Mouse (Mus musculus): ENCODE data around the gene Npas2. TPM values are rescaled to one million over a fixed set of nuclear protein-coding genes. Genes with fewer than 3 reads are reported as not detected.

Npas2 gene
- total and polyA plus RNA-seq, 3 experiments: not detected

- Histone ChIP-seq H3K27me3 (ENCODE audit: control insufficient read depth in 1 of 2, insufficient read depth in 2 of 2, low read length in 2 of 2) (no peaks in the 10 kb centered on the region), H3K9me3 (replicated peaks; ENCODE audit: insufficient read depth, low read length) (no peaks in the 10 kb centered on the region), H3K4me1 (ENCODE audit: control insufficient read depth in 1 of 2, insufficient read depth in 2 of 2, low read length in 2 of 2) (peaks cover 3 to 16% of the 10 kb centered on the region in 2 experiments), H3K27ac (ENCODE audit: control insufficient read depth, low read depth, low read length) (no peak overlapping the region), H3K36me3 (ENCODE audit: control insufficient read depth in 1 of 2, insufficient read depth in 2 of 2, low read length in 2 of 2) (peaks cover 0 to 12% of the 10 kb centered on the region in 2 experiments; a peak in 2 of 4 replicates), H3K9ac (ENCODE audit: control insufficient read depth, low read depth, low read length, poor library complexity, severe bottlenecking) (no peak overlapping the region), H3K4me3 (ENCODE audit: control insufficient read depth in 1 of 2, insufficient read depth in 1 of 2, low read depth in 2 of 2, low read length in 2 of 2) (no peak overlapping the region), H3K79me2 (ENCODE audit: control insufficient read depth, insufficient read depth, low read length, poor library complexity) (no peaks in the 10 kb centered on the region)
- no peak for DNase-seq (ENCODE audit: low read depth, low spot score)
- TF ChIP-seq MAFK (IDR thresholded peaks at IDR 0.05; ENCODE audit: borderline replicate concordance, low read depth, low read length) (no peak), RAD21 (IDR thresholded peaks at IDR 0.05; ENCODE audit: low read depth, low read length) (no peak), UBTF (IDR thresholded peaks at IDR 0.05; ENCODE audit: borderline replicate concordance, insufficient read depth, low read depth, low read length) (no peak), POLR2AphosphoS2 (IDR thresholded peaks at IDR 0.05; ENCODE audit: low read length) (no peak), MAX (IDR thresholded peaks at IDR 0.05; ENCODE audit: low read length) (no peak), MXI1 (IDR thresholded peaks at IDR 0.05; ENCODE audit: low read depth, low read length) (no peak), JUND (IDR thresholded peaks at IDR 0.05; ENCODE audit: low read depth, low read length) (no peak), GATA1 (IDR thresholded peaks at IDR 0.05; ENCODE audit: low read depth, low read length) (no peak)
Measured at GRCm38 (mm10) chr1:39388163-39388562, 194.6 kb downstream of the Npas2 start.

DNA sequence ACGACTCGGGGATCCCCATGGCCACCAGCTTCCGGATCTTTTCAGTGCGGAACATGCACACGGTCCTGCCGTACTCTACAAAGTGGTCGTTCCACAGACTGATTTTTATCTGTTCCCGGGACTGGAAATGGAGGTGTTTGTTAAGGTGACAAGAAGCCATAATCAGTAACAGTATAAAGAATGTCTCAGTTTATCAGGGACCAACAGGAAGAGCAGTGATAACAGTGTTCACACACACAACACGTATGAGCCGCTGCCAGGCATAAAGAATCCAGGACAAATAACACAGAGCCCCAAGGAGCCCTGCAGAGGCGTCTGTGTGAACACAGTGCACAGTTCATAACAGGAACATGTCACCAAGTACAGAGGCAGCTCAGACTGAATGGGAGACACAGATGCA is 195.8 kb downstream of the Npas2 start:
- Histone ChIP-seq H3K27me3 (ENCODE audit: control insufficient read depth in 1 of 2, insufficient read depth in 2 of 2, low read length in 2 of 2) (no peaks in the 10 kb centered on the region), H3K9ac (ENCODE audit: control insufficient read depth, low read depth, low read length, poor library complexity, severe bottlenecking) (no peak overlapping the region), H3K4me3 (ENCODE audit: control insufficient read depth in 1 of 2, insufficient read depth in 1 of 2, low read depth in 2 of 2, low read length in 2 of 2) (peak overlapping the region in 1 of 2 experiments; percentile 15; a peak in 2 of 4 replicates), H3K79me2 (ENCODE audit: control insufficient read depth, insufficient read depth, low read length, poor library complexity) (no peaks in the 10 kb centered on the region), H3K9me3 (replicated peaks; ENCODE audit: insufficient read depth, low read length) (no peaks in the 10 kb centered on the region), H3K4me1 (ENCODE audit: control insufficient read depth in 1 of 2, insufficient read depth in 2 of 2, low read length in 2 of 2) (peaks cover 5 to 20% of the 10 kb centered on the region in 2 experiments), H3K36me3 (ENCODE audit: control insufficient read depth in 1 of 2, insufficient read depth in 2 of 2, low read length in 2 of 2) (peaks cover 0 to 20% of the 10 kb centered on the region in 2 experiments; a peak in 2 of 4 replicates), H3K27ac (ENCODE audit: control insufficient read depth, low read depth, low read length) (no peak overlapping the region)
- DNase-seq (ENCODE audit: low read depth, low spot score): peak; percentile 40
- peak; percentile 51; the same call in 1 of the 2 replicates for TF ChIP-seq RCOR1 (IDR thresholded peaks at IDR 0.05; ENCODE audit: low read depth, low read length)
- TF ChIP-seq ELF1 (IDR thresholded peaks at IDR 0.05; ENCODE audit: low read depth, low read length): no peak
- peak; percentile 80 for TF ChIP-seq GATA1 (IDR thresholded peaks at IDR 0.05; ENCODE audit: low read depth, low read length)
- TF ChIP-seq BHLHE40 (IDR thresholded peaks at IDR 0.05; ENCODE audit: borderline replicate concordance, low read depth, low read length): no peak
- no peak for TF ChIP-seq JUND (IDR thresholded peaks at IDR 0.05; ENCODE audit: low read depth, low read length)
- TF ChIP-seq TCF12 (IDR thresholded peaks at IDR 0.05; ENCODE audit: low read depth, low read length): peak; percentile 64
- TF ChIP-seq ETS1 (IDR thresholded peaks at IDR 0.05; ENCODE audit: low read depth, low read length): peak; percentile 44; the same call in 1 of the 2 replicates
- peak; percentile 34; the same call in 1 of the 2 replicates for TF ChIP-seq SIN3A (IDR thresholded peaks at IDR 0.05; ENCODE audit: low read length)
- TF ChIP-seq EP300 (IDR thresholded peaks at IDR 0.05; ENCODE audit: low read depth in 1 of 2, low read length in 2 of 2): peak; percentile 54 to 62; a peak in 3 of 4 replicates
- no peak for TF ChIP-seq CHD1 (IDR thresholded peaks at IDR 0.05; ENCODE audit: low read depth, low read length)

Data from MEL (cell line).